Mouse (Mus musculus): ENCODE data around the gene Tjp3. TPM values are rescaled to one million over a fixed set of nuclear protein-coding genes. Genes with fewer than 3 reads are reported as not detected.

The Tjp3 gene
- polyA plus RNA-seq, 1 experiment: 239 TPM

DNA sequence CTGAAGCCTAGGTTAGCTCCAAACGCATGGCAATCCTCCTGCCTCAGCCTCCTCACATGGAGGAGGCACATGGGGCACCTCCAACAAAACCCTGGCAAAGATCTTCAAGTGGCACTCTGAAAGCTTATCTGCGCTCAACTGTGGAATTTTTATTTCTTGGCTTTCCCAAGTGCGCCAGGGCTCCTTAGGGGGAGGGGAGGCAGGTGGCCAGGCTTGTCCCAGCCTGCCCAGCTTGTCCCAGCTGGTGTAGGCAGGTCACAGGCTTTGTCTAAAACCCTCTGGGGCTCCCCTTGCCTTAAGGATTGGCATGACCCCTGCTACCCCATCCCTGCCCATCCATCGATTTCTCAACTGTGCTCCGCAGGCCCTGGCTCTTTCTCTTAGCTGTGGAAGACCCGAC is 7.2 kb downstream of the Tjp3 start:
- Histone ChIP-seq H3K36me3 (ENCODE audit: control insufficient read depth, insufficient read depth, low read length) (peaks cover 34% of the 10 kb centered on the region), H3K4me1 (ENCODE audit: control insufficient read depth, insufficient read depth, insufficient read length, low read length) (peaks cover 21% of the 10 kb centered on the region), H3K27me3 (ENCODE audit: control insufficient read depth, insufficient read depth, low read length) (no peaks in the 10 kb centered on the region), H3K27ac (ENCODE audit: insufficient read depth, low read depth, low read length) (no peak overlapping the region), H3K4me3 (ENCODE audit: low read depth, low read length) (peak overlapping the region; percentile 69; the same call in 1 of the 2 replicates)
- 43% methylated on average over 6 of the region's 6 CpGs for WGBS
- TF ChIP-seq POLR2A (IDR thresholded peaks at IDR 0.05; ENCODE audit: low read depth, low read length) (no peak), CTCF (IDR thresholded peaks at IDR 0.05; ENCODE audit: extremely low read depth, insufficient read length, insufficient replicate concordance, low read depth, low read length) (no peak)

DNA sequence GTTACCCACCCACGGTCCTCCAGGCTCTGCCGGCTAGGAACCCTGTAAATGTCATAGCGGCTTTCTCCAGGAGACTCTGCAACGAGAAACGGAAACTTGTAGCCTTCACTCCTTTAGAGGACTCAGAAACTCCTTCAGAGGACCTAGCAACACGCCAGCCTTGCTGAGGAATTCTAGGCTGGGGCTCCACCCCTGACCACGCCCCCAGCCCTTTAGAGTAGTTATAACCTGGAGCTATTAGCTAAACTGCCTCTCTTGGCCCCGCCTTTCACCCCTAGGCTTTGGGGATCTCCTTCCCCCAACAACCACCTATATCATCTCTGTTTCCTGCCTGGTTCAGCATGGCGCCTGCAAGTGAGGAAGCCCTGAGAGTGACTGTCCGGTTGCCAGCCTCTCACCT is 11.9 kb downstream of the Tjp3 start:
- WGBS: 65% methylated on average over 10 of the region's 10 CpGs

DNA sequence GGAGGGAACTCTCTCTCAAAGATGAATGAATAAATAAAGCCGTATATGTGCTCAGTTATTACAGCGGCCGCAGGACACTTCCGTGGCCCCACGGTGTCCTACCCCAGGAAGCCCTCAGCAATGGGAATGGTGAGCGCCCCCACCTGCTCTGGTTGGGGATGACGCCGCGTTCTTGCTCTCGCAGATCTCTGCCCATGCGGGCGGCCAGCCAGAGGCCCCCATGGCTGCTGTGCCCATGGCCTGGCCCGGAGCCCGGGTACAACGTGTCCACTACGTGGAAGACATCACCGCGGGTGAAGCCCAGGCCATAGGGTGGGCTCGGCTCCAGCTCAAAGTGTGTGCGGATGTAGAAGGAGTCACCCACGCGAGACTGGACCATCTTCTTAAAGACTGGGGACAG is 13.7 kb downstream of the Tjp3 start:
- Histone ChIP-seq H3K27ac (ENCODE audit: insufficient read depth, low read depth, low read length) (no peak overlapping the region), H3K4me3 (ENCODE audit: low read depth, low read length) (no peak overlapping the region), H3K4me1 (ENCODE audit: control insufficient read depth, insufficient read depth, insufficient read length, low read length) (no peaks in the 10 kb centered on the region; the same call in 1 of the 2 replicates), H3K36me3 (ENCODE audit: control insufficient read depth, insufficient read depth, low read length) (peaks cover 83% of the 10 kb centered on the region), H3K27me3 (ENCODE audit: control insufficient read depth, insufficient read depth, low read length) (no peaks in the 10 kb centered on the region)
- 91% methylated on average over 22 of the region's 22 CpGs for WGBS
- TF ChIP-seq POLR2A (IDR thresholded peaks at IDR 0.05; ENCODE audit: low read depth, low read length): no peak
- TF ChIP-seq CTCF (IDR thresholded peaks at IDR 0.05; ENCODE audit: extremely low read depth, insufficient read length, insufficient replicate concordance, low read depth, low read length): no peak

More for the DNA sequence above, 11.9 kb downstream of the Tjp3 start:
- no peak overlapping the region for H3K27ac ChIP-seq (ENCODE audit: insufficient read depth, low read depth, low read length)
- H3K27me3 ChIP-seq (ENCODE audit: control insufficient read depth, insufficient read depth, low read length): no peaks in the 10 kb centered on the region
- TF ChIP-seq POLR2A (IDR thresholded peaks at IDR 0.05; ENCODE audit: low read depth, low read length): no peak
- no peak for TF ChIP-seq CTCF (IDR thresholded peaks at IDR 0.05; ENCODE audit: extremely low read depth, insufficient read length, insufficient replicate concordance, low read depth, low read length)
- H3K36me3 ChIP-seq (ENCODE audit: control insufficient read depth, insufficient read depth, low read length): peaks cover 71% of the 10 kb centered on the region
- H3K4me3 ChIP-seq (ENCODE audit: low read depth, low read length): no peak overlapping the region
- no peaks in the 10 kb centered on the region; the same call in 1 of the 2 replicates for H3K4me1 ChIP-seq (ENCODE audit: control insufficient read depth, insufficient read depth, insufficient read length, low read length)

- Histone ChIP-seq H3K36me3 (ENCODE audit: control insufficient read depth, insufficient read depth, low read length) (peaks cover 73% of the 10 kb centered on the region), H3K4me3 (ENCODE audit: low read depth, low read length) (no peak overlapping the region)
Observed at GRCm38 (mm10) chr10:81273842-81274241, 17.5 kb downstream of the Tjp3 start.

DNA sequence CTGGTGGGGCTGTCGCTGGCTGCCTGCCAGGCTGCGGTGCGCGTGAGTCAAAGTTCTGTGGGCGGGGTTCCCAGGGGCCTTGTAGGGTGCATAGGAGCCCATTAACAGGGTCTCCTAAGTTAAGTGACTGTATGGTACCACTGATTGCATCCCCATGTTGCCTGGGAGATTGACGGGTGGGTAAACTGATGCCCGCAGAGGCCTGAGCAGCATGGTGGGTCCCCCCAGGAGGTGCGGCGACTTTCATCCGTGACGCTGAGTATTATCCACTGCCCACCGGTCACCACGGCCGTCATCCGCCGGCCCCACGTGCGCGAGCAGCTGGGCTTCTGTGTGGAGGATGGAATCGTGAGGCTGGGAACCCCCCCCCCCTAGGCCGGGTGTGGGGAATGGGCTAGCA is 19.0 kb downstream of the Tjp3 start:
- Histone ChIP-seq H3K4me3 (ENCODE audit: low read depth, low read length) (no peak overlapping the region), H3K27ac (ENCODE audit: insufficient read depth, low read depth, low read length) (no peak overlapping the region), H3K36me3 (ENCODE audit: control insufficient read depth, insufficient read depth, low read length) (peaks cover 59% of the 10 kb centered on the region), H3K27me3 (ENCODE audit: control insufficient read depth, insufficient read depth, low read length) (no peaks in the 10 kb centered on the region), H3K4me1 (ENCODE audit: control insufficient read depth, insufficient read depth, insufficient read length, low read length) (peaks cover 10% of the 10 kb centered on the region)
- TF ChIP-seq POLR2A (IDR thresholded peaks at IDR 0.05; ENCODE audit: low read depth, low read length): no peak
- WGBS: 82% methylated on average over 21 of the region's 21 CpGs

More at GRCm38 (mm10) chr10:81273842-81274241, 17.5 kb downstream of the Tjp3 start:
- TF ChIP-seq CTCF (IDR thresholded peaks at IDR 0.05; ENCODE audit: extremely low read depth, insufficient read length, insufficient replicate concordance, low read depth, low read length): no peak
- no peak for TF ChIP-seq POLR2A (IDR thresholded peaks at IDR 0.05; ENCODE audit: low read depth, low read length)
- WGBS: 90% methylated on average over 19 of the region's 19 CpGs
- H3K4me1 ChIP-seq (ENCODE audit: control insufficient read depth, insufficient read depth, insufficient read length, low read length): peaks cover 6% of the 10 kb centered on the region
- no peak overlapping the region for H3K27ac ChIP-seq (ENCODE audit: insufficient read depth, low read depth, low read length)
- no peaks in the 10 kb centered on the region for H3K27me3 ChIP-seq (ENCODE audit: control insufficient read depth, insufficient read depth, low read length)

DNA sequence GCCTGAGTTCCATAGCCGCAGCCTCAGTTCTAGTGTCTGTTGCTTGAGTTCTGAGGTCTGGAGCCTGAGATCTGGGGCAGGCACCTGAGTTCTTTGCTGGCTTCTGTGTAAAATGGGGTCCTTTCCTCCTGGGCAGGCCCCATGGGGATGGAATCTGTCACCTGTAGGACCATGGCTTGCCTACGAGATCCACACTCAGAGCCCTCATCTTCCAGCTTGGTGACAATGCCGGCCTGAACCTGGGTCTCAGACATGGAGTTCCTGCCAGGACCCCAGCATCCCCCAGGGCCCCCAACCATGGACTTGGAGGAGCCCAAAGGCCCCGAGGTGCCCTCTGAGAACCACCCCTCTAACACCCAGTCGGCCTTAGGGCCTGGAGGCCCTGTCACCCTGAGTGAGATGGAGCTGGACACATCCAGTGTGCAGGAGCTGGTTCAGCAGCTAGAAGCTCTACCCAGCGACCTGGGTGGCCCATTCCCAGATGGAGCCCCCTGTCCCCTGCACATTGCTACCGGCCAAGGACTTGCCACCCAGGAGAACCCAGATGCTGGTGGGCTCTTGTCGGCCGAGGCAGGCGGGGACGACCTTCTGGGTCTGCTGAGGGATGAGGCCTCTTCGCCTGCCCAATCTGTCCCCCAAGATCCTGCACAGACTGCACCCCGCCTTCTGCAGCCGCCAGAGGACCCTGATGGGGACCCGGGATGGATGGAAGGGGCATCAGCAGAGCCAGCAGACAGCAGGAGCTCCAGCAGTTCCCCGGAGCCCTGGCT is 22.6 kb downstream of the Tjp3 start:
- peaks cover 35% of the 10 kb centered on the region for H3K36me3 ChIP-seq (ENCODE audit: control insufficient read depth, insufficient read depth, low read length)
- H3K27ac ChIP-seq (ENCODE audit: insufficient read depth, low read depth, low read length): peak overlapping the region; percentile 84
- H3K4me3 ChIP-seq (ENCODE audit: low read depth, low read length): peak overlapping the region; percentile 89
- peaks cover 12% of the 10 kb centered on the region for H3K4me1 ChIP-seq (ENCODE audit: control insufficient read depth, insufficient read depth, insufficient read length, low read length)
- WGBS: 65% methylated on average over 16 of the region's 16 CpGs
- H3K27me3 ChIP-seq (ENCODE audit: control insufficient read depth, insufficient read depth, low read length): no peaks in the 10 kb centered on the region
- TF ChIP-seq CTCF (IDR thresholded peaks at IDR 0.05; ENCODE audit: extremely low read depth, insufficient read length, insufficient replicate concordance, low read depth, low read length): no peak
- TF ChIP-seq POLR2A (IDR thresholded peaks at IDR 0.05; ENCODE audit: low read depth, low read length): no peak

GRCm38 (mm10) chr10:81268056-81268455 is 23.3 kb downstream of the Tjp3 start:
- Histone ChIP-seq H3K27ac (ENCODE audit: insufficient read depth, low read depth, low read length) (peak overlapping the region; percentile 84), H3K4me3 (ENCODE audit: low read depth, low read length) (peak overlapping the region; percentile 89), H3K36me3 (ENCODE audit: control insufficient read depth, insufficient read depth, low read length) (peaks cover 28% of the 10 kb centered on the region), H3K4me1 (ENCODE audit: control insufficient read depth, insufficient read depth, insufficient read length, low read length) (peaks cover 12% of the 10 kb centered on the region), H3K27me3 (ENCODE audit: control insufficient read depth, insufficient read depth, low read length) (no peaks in the 10 kb centered on the region)
- TF ChIP-seq CTCF (IDR thresholded peaks at IDR 0.05; ENCODE audit: extremely low read depth, insufficient read length, insufficient replicate concordance, low read depth, low read length) (no peak), POLR2A (IDR thresholded peaks at IDR 0.05; ENCODE audit: low read depth, low read length) (peak; percentile 95)
- WGBS: under 1% methylated on average over 23 of the region's 23 CpGs

Measured in small intestine, adult 2 months (tissue).